Mouse (Mus musculus): Measurements from ENCODE around the gene Tln2.
"Not testable (repeated sequence)": the region's sequence is repeated elsewhere in the genome, so short reads cannot be mapped to it uniquely, and the experiment has no call there.

The Tln2 gene

GRCm38 (mm10) chr9:67361511-67361910 is 198.0 kb downstream of the Tln2 start:
- DNase-seq (ENCODE audit: low read depth, low spot score), result no peak

DNA sequence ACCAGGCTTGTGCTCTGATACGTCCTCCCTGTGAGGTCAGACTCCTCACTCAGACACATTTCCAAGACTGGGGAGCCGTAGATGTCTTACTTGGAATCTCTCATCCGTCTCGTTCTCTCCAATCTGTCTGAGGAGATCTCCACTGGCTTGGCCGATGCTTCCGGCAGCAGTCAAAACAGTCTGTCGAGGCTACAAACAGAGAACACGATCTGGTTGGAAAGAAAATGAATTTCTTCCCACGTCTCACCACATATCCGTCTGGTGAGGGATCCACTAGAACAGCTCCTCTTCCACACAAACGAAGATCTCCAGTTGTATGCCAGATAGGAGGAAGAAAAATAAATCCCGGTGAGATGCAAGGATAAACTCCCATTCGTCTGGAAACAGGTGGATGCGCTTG is 205.1 kb downstream of the Tln2 start:
- DNase-seq (ENCODE audit: low read depth, low spot score), result no peak

- DNase-seq (ENCODE audit: low read depth, low spot score), result no peak
Measured at GRCm38 (mm10) chr9:67353365-67353764, 206.1 kb downstream of the Tln2 start.

GRCm38 (mm10) chr9:67348983-67349382 is 210.5 kb downstream of the Tln2 start:
- no peak for DNase-seq (ENCODE audit: low read depth, low spot score)

- no peak for DNase-seq (ENCODE audit: low read depth, low spot score)
Measured at GRCm38 (mm10) chr9:67347184-67347583, 212.3 kb downstream of the Tln2 start.

DNA sequence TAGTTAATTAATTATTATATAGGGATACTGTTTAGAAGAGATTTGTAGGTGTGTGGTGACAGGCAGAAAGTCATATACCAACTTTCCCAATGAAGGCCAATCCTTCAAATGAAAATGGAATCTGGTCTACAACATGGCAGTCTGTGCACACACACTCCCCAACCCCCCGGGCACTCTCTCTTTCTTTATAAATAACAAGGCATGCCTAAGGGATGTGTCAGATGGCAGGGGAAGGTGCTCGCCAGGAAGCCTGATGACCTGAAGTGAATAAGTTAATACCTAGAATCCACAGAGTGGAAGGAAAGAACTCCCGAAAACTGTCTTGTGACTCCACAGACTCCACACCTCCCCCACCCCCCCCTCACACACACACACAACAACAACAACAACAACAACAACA is 228.2 kb downstream of the Tln2 start:
- no peak for DNase-seq (ENCODE audit: low read depth, low spot score)

- DNase-seq (ENCODE audit: low read depth, low spot score), result no peak
Measured at GRCm38 (mm10) chr9:67328451-67328850, 231.1 kb downstream of the Tln2 start.

- no peak for DNase-seq (ENCODE audit: low read depth, low spot score)
Measured at GRCm38 (mm10) chr9:67321886-67322285, 237.6 kb downstream of the Tln2 start.

DNA sequence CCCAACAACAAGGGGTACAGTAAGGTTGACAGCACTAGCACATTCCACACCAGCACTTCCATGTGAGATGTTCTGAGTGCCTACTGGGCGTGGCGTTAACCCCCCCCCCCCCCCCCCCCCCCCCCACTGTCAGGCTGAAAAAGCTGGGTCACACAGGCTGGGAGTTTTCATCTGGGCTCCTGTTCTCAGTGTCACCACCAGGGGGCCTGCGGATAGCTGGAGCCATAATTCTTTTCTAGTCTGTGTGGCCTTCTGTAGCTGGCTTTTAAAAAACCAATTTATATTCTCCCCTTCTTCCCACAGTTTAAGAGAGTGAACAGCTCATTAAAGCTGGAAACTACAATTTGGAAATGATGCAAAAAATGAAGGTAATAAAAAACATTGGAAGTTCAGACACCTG is 244.1 kb downstream of the Tln2 start:
- no peak for DNase-seq (ENCODE audit: low read depth, low spot score)

DNA sequence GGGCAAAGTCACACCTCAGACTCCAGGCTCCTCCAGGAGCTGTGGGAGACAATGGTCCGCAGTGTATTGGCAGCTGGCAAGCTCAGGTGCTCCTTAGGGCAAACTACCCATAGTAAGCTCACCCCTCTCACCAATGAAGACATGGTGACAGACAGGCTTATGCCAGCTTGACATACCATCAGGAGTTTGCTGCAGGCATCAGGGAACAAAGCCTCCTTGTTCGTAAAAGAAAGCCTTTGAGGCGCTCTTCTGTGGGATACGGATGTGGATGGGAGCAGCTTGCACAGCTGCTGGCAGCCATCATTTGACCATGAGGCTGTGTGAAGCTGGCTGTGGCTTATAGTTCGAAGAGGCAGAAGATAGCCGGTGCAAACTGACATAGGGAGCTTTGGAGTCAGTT is 254.5 kb downstream of the Tln2 start:
- no peak for DNase-seq (ENCODE audit: low read depth, low spot score)

DNA sequence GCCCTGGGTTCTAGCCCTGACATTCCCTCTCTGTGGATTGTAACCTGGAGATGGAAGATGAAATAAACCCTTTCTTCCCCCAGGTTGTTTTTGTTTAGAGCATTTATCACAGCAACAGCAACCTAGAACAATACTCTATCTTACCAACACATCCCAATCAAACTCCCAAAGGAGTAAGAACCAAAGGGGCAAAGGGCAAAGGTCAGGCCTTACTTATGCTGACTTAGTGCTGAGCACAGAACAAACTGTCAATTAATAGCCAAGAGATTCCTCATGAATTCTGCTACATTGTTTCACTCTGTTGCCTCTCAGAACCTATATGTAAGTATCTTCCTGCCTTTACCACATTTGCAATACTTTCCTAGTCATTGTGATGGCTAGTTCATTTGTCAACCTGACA is 255.5 kb downstream of the Tln2 start:
- no peak for DNase-seq (ENCODE audit: low read depth, low spot score)

- DNase-seq (ENCODE audit: low read depth, low spot score), result no peak
Measured at GRCm38 (mm10) chr9:67303038-67303437, 256.5 kb downstream of the Tln2 start.

DNA sequence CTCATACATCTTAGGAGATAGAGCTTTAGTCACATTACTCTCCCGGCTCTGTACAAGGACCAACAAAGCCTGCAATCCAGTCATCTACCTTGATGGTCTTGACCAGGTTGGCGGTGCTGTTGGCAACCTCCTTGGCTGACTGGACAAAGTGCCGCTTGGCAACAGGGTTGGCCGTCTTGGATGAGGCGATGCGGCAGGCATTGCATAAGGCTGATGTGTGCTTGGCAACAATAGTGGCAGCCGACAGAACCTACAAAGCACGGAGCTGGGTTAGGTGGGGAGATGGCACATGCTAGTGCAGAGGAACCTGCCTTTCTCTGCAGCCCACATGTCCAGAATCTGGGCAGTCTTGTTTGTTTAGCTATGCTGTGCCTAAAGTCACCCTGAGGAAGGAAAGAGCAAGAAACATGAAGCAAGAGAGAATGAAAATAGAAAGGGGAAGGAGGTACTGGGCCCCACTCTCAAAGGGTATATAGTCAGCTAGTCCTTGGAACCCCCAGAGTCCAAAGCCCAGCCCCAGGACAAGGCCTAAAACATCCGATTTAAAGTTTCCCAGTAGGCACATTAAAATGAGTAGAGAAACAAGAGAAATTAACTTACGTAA is 257.0 kb downstream of the Tln2 start:
- no peak for DNase-seq (ENCODE audit: low read depth, low spot score)

GRCm38 (mm10) chr9:67301571-67301970 is 257.9 kb downstream of the Tln2 start:
- no peak for DNase-seq (ENCODE audit: low read depth, low spot score)

GRCm38 (mm10) chr9:67300769-67301168 is 258.7 kb downstream of the Tln2 start:
- DNase-seq (ENCODE audit: low read depth, low spot score), result no peak

DNA sequence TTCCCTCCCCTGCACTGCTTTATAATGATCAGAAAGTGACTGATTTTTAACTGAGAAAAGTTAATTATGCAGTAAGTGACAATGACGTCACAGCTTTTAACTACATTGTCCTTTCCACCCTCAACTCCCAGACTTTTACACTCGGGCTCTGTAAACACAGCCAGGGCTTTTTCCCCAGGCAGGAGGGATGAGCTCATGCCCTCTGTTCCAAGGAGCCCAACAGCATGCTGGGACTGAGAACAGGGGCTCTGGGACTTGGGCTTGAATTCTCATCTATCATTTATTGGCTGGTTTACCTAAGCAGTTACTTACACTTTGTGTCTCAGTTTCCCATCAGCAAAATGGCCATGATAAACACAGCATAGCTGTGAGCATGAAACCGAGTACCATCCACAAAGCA is 259.2 kb downstream of the Tln2 start:
- no peak for DNase-seq (ENCODE audit: low read depth, low spot score)

GRCm38 (mm10) chr9:67299164-67299563 is 260.3 kb downstream of the Tln2 start:
- DNase-seq (ENCODE audit: low read depth, low spot score), result no peak

GRCm38 (mm10) chr9:67297236-67297889 is 262.1 kb downstream of the Tln2 start:
- DNase-seq (ENCODE audit: low read depth, low spot score), result no peak

GRCm38 (mm10) chr9:67287457-67287856 is 272.0 kb downstream of the Tln2 start:
- DNase-seq (ENCODE audit: low read depth, low spot score), result no peak

- DNase-seq (ENCODE audit: low read depth, low spot score), result no peak
Measured at GRCm38 (mm10) chr9:67286801-67287200, 272.7 kb downstream of the Tln2 start.

GRCm38 (mm10) chr9:67285544-67285943 is 274.0 kb downstream of the Tln2 start:
- no peak for DNase-seq (ENCODE audit: low read depth, low spot score)

DNA sequence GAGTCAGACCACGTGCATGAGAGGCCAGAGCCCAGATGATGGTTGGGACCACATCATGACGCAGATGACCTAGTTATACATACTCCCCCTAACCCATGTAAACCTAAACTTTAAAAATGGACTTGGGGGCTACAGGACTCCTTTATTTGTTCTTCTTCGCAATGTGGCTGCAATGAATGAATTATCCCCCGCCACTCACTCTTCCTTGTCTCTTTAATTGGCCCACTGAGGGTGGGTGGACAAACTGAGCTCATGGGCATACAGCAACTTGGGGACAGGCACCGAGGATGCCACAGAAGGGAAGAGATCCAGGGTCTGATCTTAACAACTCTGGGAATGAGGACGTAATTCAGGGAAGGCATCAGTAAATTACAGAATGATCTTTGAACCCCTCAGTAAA is 277.7 kb downstream of the Tln2 start:
- no peak for DNase-seq (ENCODE audit: low read depth, low spot score)

DNA sequence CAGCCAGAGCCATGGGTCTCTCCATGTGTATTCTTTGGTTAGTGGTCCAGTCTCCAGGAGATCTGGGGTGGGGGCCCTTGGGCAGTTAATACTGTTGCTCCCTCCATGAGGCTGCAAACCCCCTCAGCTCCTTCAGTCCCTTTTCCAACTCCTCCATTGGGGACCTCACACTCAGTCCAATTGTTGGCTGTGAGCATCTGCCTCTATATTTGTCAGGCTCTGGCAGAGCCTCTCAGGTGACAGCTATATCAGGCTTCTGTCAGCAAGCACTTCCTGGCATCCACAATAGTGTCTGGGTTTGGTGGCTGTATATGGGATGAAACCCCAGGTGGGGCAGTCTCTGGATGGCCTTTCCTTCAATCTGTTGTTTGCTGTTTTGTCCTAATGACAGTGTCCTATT is 279.2 kb downstream of the Tln2 start:
- not testable (repeated sequence) for DNase-seq (ENCODE audit: low read depth, low spot score)

GRCm38 (mm10) chr9:67276446-67276845 is 283.1 kb downstream of the Tln2 start:
- no peak for DNase-seq (ENCODE audit: low read depth, low spot score)
